Mouse (Mus musculus) activated CD4-positive, CD25-positive, alpha-beta regulatory T cell, adult 9 weeks (primary cell): Measurements from ENCODE around the gene Prok2. TPM values are rescaled to one million over a fixed set of nuclear protein-coding genes. Genes with fewer than 3 reads are reported as not detected.

Experiments
- polyA plus RNA-seq: library from polyadenylated mRNA; unstranded; fragments of 100-300 nt; shearing (Covaris generic); gene quantifications from one replicate; pipeline ENCODE4 v1.2.1, GENCODE M21; 2017

Prok2 gene
- not detected for polyA plus RNA-seq

GRCm38 (mm10) chr6:99725971-99726561 is at the start of gene Prok2:
Gene Prok2, minus strand, starts transcription at chr6:99726392.

DNA sequence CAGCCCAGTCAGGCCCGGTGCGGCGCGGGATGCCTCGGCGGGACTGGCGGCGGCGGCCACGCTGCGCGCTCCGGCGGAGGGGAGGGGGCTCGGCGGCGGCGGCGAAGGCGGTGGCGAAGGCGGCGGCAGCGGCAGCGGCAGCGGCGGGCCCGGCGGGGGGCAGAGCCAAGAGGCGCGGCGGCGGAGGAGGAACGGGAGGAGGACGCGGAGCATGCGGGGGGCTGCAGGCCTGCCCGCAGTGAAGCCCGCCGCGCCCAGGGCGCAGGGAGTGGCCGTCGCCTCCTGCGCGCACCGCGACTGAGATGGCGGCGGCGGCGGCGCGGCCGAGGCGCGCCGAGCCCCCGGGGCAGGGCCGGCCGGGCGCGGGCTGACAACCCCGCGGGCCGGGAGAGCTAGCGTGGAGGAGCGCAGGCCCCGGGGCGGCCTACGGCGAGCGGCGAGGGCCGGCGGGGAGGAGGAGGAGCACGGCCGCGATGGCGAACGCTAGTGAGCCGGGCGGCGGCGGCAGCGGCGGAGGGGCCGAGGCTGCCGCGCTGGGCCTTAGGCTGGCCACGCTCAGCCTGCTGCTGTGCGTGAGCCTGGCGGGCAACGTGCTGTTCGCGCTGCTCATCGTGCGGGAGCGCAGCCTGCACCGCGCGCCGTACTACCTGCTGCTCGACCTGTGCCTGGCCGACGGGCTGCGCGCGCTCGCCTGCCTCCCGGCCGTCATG is 33.8 kb downstream of the Prok2 start, which contains the start of gene Gpr27:
Gpr27 (plus strand) TSS at position 474 of the 710 bp plus-strand sequence.

DNA sequence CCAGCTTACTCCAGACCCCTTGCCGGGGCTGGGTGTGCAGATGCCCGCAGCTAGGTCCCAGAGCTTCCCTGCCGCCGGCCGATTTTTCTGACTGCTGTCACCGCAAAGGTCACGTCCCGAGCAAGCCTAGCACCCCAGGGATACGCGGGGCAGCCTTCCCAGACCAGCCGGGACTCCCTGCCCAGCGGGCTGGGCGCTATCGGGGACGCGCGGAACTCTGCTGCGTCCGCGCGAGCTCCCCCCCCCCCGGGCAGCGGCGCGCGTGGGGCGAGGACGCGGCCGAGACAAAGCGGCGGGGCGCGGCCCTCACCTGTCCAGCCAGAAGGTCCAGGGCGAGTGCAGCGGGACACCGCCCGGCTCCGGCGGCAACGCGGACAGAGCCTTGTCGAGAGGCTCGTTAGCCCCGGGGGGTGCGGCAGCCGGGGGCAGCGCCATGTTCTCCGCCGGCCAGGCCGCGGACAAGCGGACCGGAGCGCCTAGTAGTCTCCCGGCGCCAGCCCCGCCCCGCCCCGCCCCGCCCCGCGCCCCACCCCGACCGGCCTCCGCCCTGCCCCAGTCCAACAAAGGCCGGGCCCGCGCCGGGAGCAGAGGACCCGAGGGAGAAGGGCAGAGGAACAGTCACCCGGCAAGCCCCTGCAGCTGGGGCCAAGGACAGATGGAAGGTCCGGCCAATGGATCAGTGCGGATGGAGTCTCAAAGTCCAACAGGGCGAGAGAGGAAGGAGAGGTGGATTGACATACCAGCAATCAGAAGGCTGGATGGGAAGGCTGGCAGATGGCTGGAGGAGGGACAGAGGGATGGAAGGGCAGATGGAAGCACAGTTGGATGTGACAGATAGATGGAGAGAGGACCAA is 59.6 kb downstream of the Prok2 start, which contains the start of the genes Eif4e3 and Gm20696:
Eif4e3 (minus strand) TSS at position 454 of the 854 bp plus-strand sequence.
Gm20696 (minus strand) TSS at position 480 of the 854 bp plus-strand sequence.

Other genes starting within 250 kb of the Prok2 start
- gene Foxp1, start 203.7 kb downstream of the Prok2 start, polyA plus RNA-seq: 316 TPM
- gene Eif4e3, start 59.6 kb downstream of the Prok2 start, polyA plus RNA-seq: 30.5 TPM
- gene Gm20696, start 59.6 kb downstream of the Prok2 start, polyA plus RNA-seq: 13.3 TPM
- gene Gpr27, start 33.7 kb downstream of the Prok2 start, polyA plus RNA-seq: not detected